Mouse (Mus musculus) testis, adult 10 weeks (tissue): Measurements from ENCODE around the gene Prss30. TPM values are rescaled to one million over a fixed set of nuclear protein-coding genes. Genes with fewer than 3 reads are reported as not detected.

Source experiments
- polyA plus RNA-seq: library from polyadenylated mRNA; stranded (reverse); fragments of 350-450 nt; fragmentation: Illumina TruSeq; extraction: RNeasy Lipid Tissue Mini Kit (QIAGEN cat#74804); gene quantifications from one replicate; pipeline ENCODE4 v1.2.3, GENCODE M21; 2014; ENCODE audit warnings: low read depth, low replicate concordance

Prss30 gene
- polyA plus RNA-seq, result not detected

GRCm38 (mm10) chr17:23980297-23980909 lies at the start of gene Prss30:
Gene Prss30, minus strand, starts transcription at chr17:23980566.

GRCm38 (mm10) chr17:23997901-23998300 lies 17.5 kb upstream of the Prss30 start, which contains the start of gene Prss22:
Gene Prss22, minus strand, starts transcription at chr17:23998100.

GRCm38 (mm10) chr17:23955174-23955573 lies 25.2 kb downstream of the Prss30 start, which contains the start of gene Sbpl:
Gene Sbpl, minus strand, starts transcription at chr17:23955274.

GRCm38 (mm10) chr17:23941372-23941771 lies 39.0 kb downstream of the Prss30 start, which contains the start of gene Sbp:
Gene Sbp, plus strand, starts transcription at chr17:23941672.

Other genes with a start within 250 kb of the Prss30 start
- not detected for gene Paqr4, start 239.7 kb downstream of the Prss30 start, polyA plus RNA-seq
- gene Kremen2, start 234.7 kb downstream of the Prss30 start, polyA plus RNA-seq, result not detected
- gene Flywch1, start 209.0 kb downstream of the Prss30 start, polyA plus RNA-seq, result 7.3 TPM
- gene Flywch2, start 194.5 kb downstream of the Prss30 start, polyA plus RNA-seq, result 1.9 TPM
- gene Srrm2, start 190.0 kb downstream of the Prss30 start, polyA plus RNA-seq, result 89.6 TPM
- 40.8 TPM for gene Elob, start 151.4 kb downstream of the Prss30 start, polyA plus RNA-seq
- not detected for gene Prss33, start 144.5 kb downstream of the Prss30 start, polyA plus RNA-seq
- not detected for gene Prss32, start 136.7 kb downstream of the Prss30 start, polyA plus RNA-seq
- gene Prss41, start 136.4 kb downstream of the Prss30 start, polyA plus RNA-seq, result 2.3 TPM
- gene Prss21, start 112.5 kb downstream of the Prss30 start, polyA plus RNA-seq, result 34.8 TPM
- not detected for gene Dcpp1, start 99.7 kb downstream of the Prss30 start, polyA plus RNA-seq
- not detected for gene Dcpp2, start 99.7 kb downstream of the Prss30 start, polyA plus RNA-seq
- gene Dcpp3, start 63.1 kb downstream of the Prss30 start, polyA plus RNA-seq, result not detected
- gene Sbp, start 38.9 kb downstream of the Prss30 start, polyA plus RNA-seq, result not detected
- gene Sbpl, start 25.3 kb downstream of the Prss30 start, polyA plus RNA-seq, result not detected
- gene Prss22, start 17.5 kb upstream of the Prss30 start, polyA plus RNA-seq, result not detected
- not detected for gene Prss27, start 57.6 kb upstream of the Prss30 start, polyA plus RNA-seq
- 19.6 TPM for gene Kctd5, start 92.9 kb upstream of the Prss30 start, polyA plus RNA-seq
- gene Pdpk1, start 170.4 kb upstream of the Prss30 start, polyA plus RNA-seq, result 282 TPM
- gene Amdhd2, start 183.2 kb upstream of the Prss30 start, polyA plus RNA-seq, result 1.1 TPM
- gene Atp6v0c, start 189.1 kb upstream of the Prss30 start, polyA plus RNA-seq, result 19.8 TPM
- 3.0 TPM for gene Tbc1d24, start 225.0 kb upstream of the Prss30 start, polyA plus RNA-seq
- 0.06 TPM for gene Ntn3, start 229.0 kb upstream of the Prss30 start, polyA plus RNA-seq
- gene Tedc2, start 240.3 kb upstream of the Prss30 start, polyA plus RNA-seq, result 1.2 TPM